Mouse (Mus musculus) heart, embryonic 14.5 days (tissue): ENCODE measurements around the gene Crybg2. TPM values are rescaled to one million over a fixed set of nuclear protein-coding genes. Genes with fewer than 3 reads are reported as not detected.

Experiments used
- ATAC-seq: fragments of 200-750 bp; cut with Nextera tagmentation; 2 replicates; pipeline ENCODE4 v1.8.0; 2017; ENCODE audit warnings: low read depth, moderate TSS enrichment; ENCODE audit not compliant: insufficient number of reproducible peaks, insufficient read depth, low FRiP score
- H3K27ac ChIP-seq, 2 experiments: fragments of 200-500 bp in 1 of 2; fragments of 300-500 bp in 1 of 2; sonication (generic) in 1 of 2; replicated peaks in 1 of 2; 2 replicates each; pipeline ENCODE4 v1.5.1; 2012 to 2014; ENCODE audit warnings: low read depth in 2 of 2, low read length in 2 of 2, control low read depth in 1 of 2, mild to moderate bottlenecking in 1 of 2, mixed read lengths in 1 of 2; ENCODE audit not compliant: control insufficient read depth in 1 of 2, insufficient read depth in 1 of 2
- H3K27me3 ChIP-seq: fragments of 300-500 bp; sonication (generic); 2 replicates; pipeline ENCODE4 v1.6.1; 2014; ENCODE audit warnings: mild to moderate bottlenecking, low read length, control low read depth; ENCODE audit not compliant: control insufficient read depth, insufficient read depth
- H3K36me3 ChIP-seq: fragments of 300-500 bp; sonication (generic); 2 replicates; pipeline ENCODE4 v1.6.1; 2014; ENCODE audit warnings: mild to moderate bottlenecking, control low read depth, low read length, mixed read lengths; ENCODE audit not compliant: control insufficient read depth, insufficient read depth
- H3K4me1 ChIP-seq, 2 experiments: fragments of 200-500 bp in 1 of 2; fragments of 300-500 bp in 1 of 2; sonication (generic) in 1 of 2; 2 replicates each; pipeline ENCODE4 v1.6.1; 2012 to 2014; ENCODE audit warnings: low read length in 2 of 2, control low read depth in 1 of 2, mixed read lengths in 1 of 2; ENCODE audit not compliant: control insufficient read depth in 2 of 2, insufficient read depth in 2 of 2
- H3K4me2 ChIP-seq: fragments of 300-500 bp; sonication (generic); 2 replicates; pipeline ENCODE4 v1.6.1; 2014; ENCODE audit warnings: mild to moderate bottlenecking, low read length
- H3K4me3 ChIP-seq, 2 experiments: fragments of 200-500 bp in 1 of 2; fragments of 300-500 bp in 1 of 2; sonication (generic) in 1 of 2; 2 replicates each; pipeline ENCODE4 v1.5.1; 2012 to 2014; ENCODE audit warnings: low read length in 2 of 2, mild to moderate bottlenecking in 2 of 2, control low read depth in 1 of 2, low read depth in 1 of 2, moderate library complexity in 1 of 2; ENCODE audit not compliant: control insufficient read depth in 1 of 2, insufficient read depth in 1 of 2
- H3K9ac ChIP-seq: fragments of 300-500 bp; sonication (generic); 2 replicates; pipeline ENCODE4 v1.6.1; 2014; ENCODE audit warnings: mild to moderate bottlenecking, low read length
- H3K9me3 ChIP-seq: fragments of 300-500 bp; sonication (generic); 2 replicates; pipeline ENCODE4 v1.6.1; 2016; ENCODE audit warnings: low read length, control low read depth; ENCODE audit not compliant: control insufficient read depth
- WGBS: fragments of 180-500 bp; shearing (Covaris S2); extraction: QIAGEN DNeasy Blood & Tissue Kit; methylation state at CpG from one replicate; pipeline ENCODE4 v1.1.7; 2014; 5-methylcytosine and 5-hydroxymethylcytosine counted together
- polyA plus RNA-seq: library from polyadenylated mRNA; unstranded; fragments of >200 nt; fragmentation: Nextera tagmentation; extraction: Ambion mirVana; gene quantifications from 2 replicates; pipeline ENCODE4 v1.2.1, GENCODE M21; 2014

The Crybg2 gene
- polyA plus RNA-seq, 1 experiment from 2014 or later = 0.12 TPM

GRCm38 (mm10) chr4:134058908-134059307 lies 1.7 kb upstream of the Crybg2 start:
- Histone ChIP-seq H3K9me3 (no peaks in the 10 kb centered on the region), H3K4me2 (no peak overlapping the region), H3K9ac (no peak overlapping the region), H3K4me3 (no peak overlapping the region), H3K27ac (no peak overlapping the region), H3K36me3 (no peaks in the 10 kb centered on the region), H3K4me1 (peaks cover 4% of the 10 kb centered on the region in 2 experiments; a peak in 2 of 4 replicates), H3K27me3 (peaks cover 20% of the 10 kb centered on the region; the same call in 1 of the 2 replicates)
- ATAC-seq = no peak
- 69% methylated on average over 6 of the region's 6 CpGs for WGBS

GRCm38 (mm10) chr4:134061166-134061830 lies 683 bp downstream of the Crybg2 start:
- Histone ChIP-seq H3K27ac (no peak overlapping the region), H3K4me3 (no peak overlapping the region), H3K4me2 (no peak overlapping the region), H3K36me3 (no peaks in the 10 kb centered on the region), H3K4me1 (peaks cover 4% of the 10 kb centered on the region in 2 experiments; a peak in 2 of 4 replicates), H3K27me3 (peaks cover 28% of the 10 kb centered on the region), H3K9me3 (no peaks in the 10 kb centered on the region), H3K9ac (no peak overlapping the region)
- WGBS = 56% methylated on average over 18 of the region's 18 CpGs
- no peak for ATAC-seq

- Histone ChIP-seq H3K4me2 (no peak overlapping the region), H3K9me3 (no peaks in the 10 kb centered on the region), H3K27ac (no peak overlapping the region), H3K4me3 (no peak overlapping the region), H3K9ac (no peak overlapping the region), H3K4me1 (peaks cover 4% of the 10 kb centered on the region in 2 experiments; a peak in 2 of 4 replicates), H3K36me3 (no peaks in the 10 kb centered on the region), H3K27me3 (peaks cover 28% of the 10 kb centered on the region)
- no peak for ATAC-seq
- 44% methylated on average over 8 of the region's 8 CpGs for WGBS
Measured at GRCm38 (mm10) chr4:134061944-134062446, 1.4 kb downstream of the Crybg2 start.

- H3K36me3 ChIP-seq = no peaks in the 10 kb centered on the region
- no peak overlapping the region for H3K9ac ChIP-seq
- H3K4me3 ChIP-seq = no peak overlapping the region
- peaks cover 28% of the 10 kb centered on the region for H3K27me3 ChIP-seq
- no peak overlapping the region for H3K4me2 ChIP-seq
- 65% methylated on average over 8 of the region's 8 CpGs for WGBS
- H3K9me3 ChIP-seq = no peaks in the 10 kb centered on the region
- no peak for ATAC-seq
- no peak overlapping the region for H3K27ac ChIP-seq
- peaks cover 4% of the 10 kb centered on the region in 2 experiments; a peak in 2 of 4 replicates for H3K4me1 ChIP-seq
Measured at GRCm38 (mm10) chr4:134062561-134062960, 1.9 kb downstream of the Crybg2 start.

GRCm38 (mm10) chr4:134065431-134066004 lies 4.9 kb downstream of the Crybg2 start:
- H3K4me3 ChIP-seq = no peak overlapping the region
- H3K27ac ChIP-seq = no peak overlapping the region
- H3K9me3 ChIP-seq = no peaks in the 10 kb centered on the region
- H3K4me1 ChIP-seq = no peaks in the 10 kb centered on the region; a peak in 1 of 4 replicates
- H3K9ac ChIP-seq = no peak overlapping the region
- peaks cover 20% of the 10 kb centered on the region for H3K27me3 ChIP-seq
- 24% methylated on average over 23 of the region's 23 CpGs for WGBS
- ATAC-seq = no peak
- no peaks in the 10 kb centered on the region for H3K36me3 ChIP-seq
- H3K4me2 ChIP-seq = no peak overlapping the region

GRCm38 (mm10) chr4:134067383-134067782 lies 6.8 kb downstream of the Crybg2 start:
- H3K9me3 ChIP-seq = no peaks in the 10 kb centered on the region
- H3K36me3 ChIP-seq = no peaks in the 10 kb centered on the region
- peaks cover 16% of the 10 kb centered on the region for H3K27me3 ChIP-seq
- ATAC-seq = no peak
- WGBS = 85% methylated on average over 8 of the region's 8 CpGs
- H3K4me3 ChIP-seq = no peak overlapping the region
- no peak overlapping the region for H3K4me2 ChIP-seq
- H3K27ac ChIP-seq = no peak overlapping the region
- H3K9ac ChIP-seq = no peak overlapping the region
- no peaks in the 10 kb centered on the region; a peak in 1 of 4 replicates for H3K4me1 ChIP-seq

- peaks cover 14% of the 10 kb centered on the region for H3K27me3 ChIP-seq
- H3K27ac ChIP-seq = no peak overlapping the region
- WGBS = 75% methylated on average over 7 of the region's 7 CpGs
- H3K4me3 ChIP-seq = no peak overlapping the region
- H3K36me3 ChIP-seq = no peaks in the 10 kb centered on the region
- no peaks in the 10 kb centered on the region for H3K9me3 ChIP-seq
- H3K4me1 ChIP-seq = no peaks in the 10 kb centered on the region; a peak in 1 of 4 replicates
- no peak overlapping the region for H3K9ac ChIP-seq
- no peak overlapping the region for H3K4me2 ChIP-seq
- ATAC-seq = no peak
Measured at GRCm38 (mm10) chr4:134067833-134068544, 7.4 kb downstream of the Crybg2 start.
